Mouse (Mus musculus) ES-E14 (cell line): ENCODE results near the gene Rpl23. TPM values are rescaled to one million over a fixed set of nuclear protein-coding genes. Genes with fewer than 3 reads are reported as not detected.

ENCODE experiments used
- DNase-seq: peaks from one replicate; pipeline ENCODE4 v3.0.0-alpha.2; 2013; ENCODE audit warnings: low read depth, low spot score
- H3K27ac ChIP-seq: 2 replicates; pipeline ENCODE4 v1.5.1; 2012; ENCODE audit warnings: low read depth, mild to moderate bottlenecking, low read length, moderate library complexity, mixed read lengths; ENCODE audit not compliant: poor library complexity, insufficient read depth, severe bottlenecking
- H3K36me3 ChIP-seq: 2 replicates; pipeline ENCODE4 v1.6.1; 2012; ENCODE audit warnings: mild to moderate bottlenecking, low read length, moderate library complexity, mixed read lengths; ENCODE audit not compliant: control insufficient read depth, poor library complexity, insufficient read depth, severe bottlenecking
- H3K4me1 ChIP-seq, 2 experiments: fragments of 150-350 bp in 1 of 2; sonication (generic) in 1 of 2; 2 replicates each; pipeline ENCODE4 v1.6.1; 2012; ENCODE audit warnings: low read length in 2 of 2, mild to moderate bottlenecking in 1 of 2, mixed read lengths in 1 of 2; ENCODE audit not compliant: control insufficient read depth in 2 of 2, insufficient read depth in 2 of 2, poor library complexity in 1 of 2
- H3K4me3 ChIP-seq, 2 experiments: fragments of 150-350 bp in 1 of 2; sonication (generic) in 1 of 2; 2 replicates each; pipeline ENCODE4 v1.5.1; 2012; ENCODE audit warnings: low read length in 2 of 2, low read depth in 1 of 2, mild to moderate bottlenecking in 1 of 2, mixed read lengths in 1 of 2; ENCODE audit not compliant: insufficient read depth in 1 of 2, poor library complexity in 1 of 2, severe bottlenecking in 1 of 2
- H3K9ac ChIP-seq: 2 replicates; pipeline ENCODE4 v1.6.1; 2012; ENCODE audit warnings: low read depth, mild to moderate bottlenecking, low read length, mixed read lengths; ENCODE audit not compliant: poor library complexity, insufficient read depth, severe bottlenecking
- H3K9me3 ChIP-seq: fragments of 150-350 bp; sonication (generic); 2 replicates; pipeline ENCODE4 v1.6.1; 2012; ENCODE audit warnings: low read depth, mild to moderate bottlenecking, low read length; ENCODE audit not compliant: control insufficient read depth, insufficient read depth
- CHD2 ChIP-seq: IDR thresholded peaks from 2 replicates; pipeline ENCODE4 v1.6.1; 2014; ENCODE audit warnings: mild to moderate bottlenecking, low read depth, low read length, inconsistent platforms
- HCFC1 ChIP-seq: IDR thresholded peaks from 2 replicates; pipeline ENCODE4 v1.6.1; 2012; ENCODE audit warnings: low read length, inconsistent platforms, borderline replicate concordance; ENCODE audit not compliant: insufficient read depth
- MAFK ChIP-seq: IDR thresholded peaks from 2 replicates; pipeline ENCODE4 v1.6.1; 2014; ENCODE audit warnings: mild to moderate bottlenecking, low read depth, low read length, inconsistent platforms; ENCODE audit not compliant: insufficient read depth
- ZC3H11A ChIP-seq: IDR thresholded peaks from 2 replicates; pipeline ENCODE4 v1.6.1; 2012; ENCODE audit warnings: low read depth, mild to moderate bottlenecking, inconsistent platforms, low read length, borderline replicate concordance
- ZNF384 ChIP-seq: IDR thresholded peaks from 2 replicates; pipeline ENCODE4 v1.6.1; 2012; ENCODE audit warnings: low read depth, low read length, inconsistent platforms
- in situ Hi-C, 2 experiments: fragments of 600-800 bp; cut with MboI; formaldehyde crosslinking; loops; one replicate each; pipeline ENCODE4 v1.15.1; 2025; ENCODE audit warnings: low sequenced_read_pairs in 2 of 2, inconsistent platforms in 1 of 2; ENCODE audit not compliant: unreplicated experiment in 2 of 2
- total RNA-seq: library from RNA; depleted of rRNA; stranded (reverse); fragments of 300-350 nt; gene quantifications from 2 replicates; pipeline ENCODE4 v1.2.3, GENCODE M21; 2012

Gene Rpl23
- total RNA-seq, 1 experiment: 1,430 TPM

GRCm38 (mm10) chr11:97747773-97748172 lies 34.5 kb downstream of the Rpl23 start:
- Histone ChIP-seq H3K27ac (no peak overlapping the region), H3K36me3 (peaks cover 23% of the 10 kb centered on the region), H3K9me3 (no peaks in the 10 kb centered on the region), H3K4me3 (no peak overlapping the region), H3K4me1 (peaks cover 0 to 10% of the 10 kb centered on the region in 2 experiments; a peak in 2 of 4 replicates), H3K9ac (no peak overlapping the region)
- no peak for TF ChIP-seq CHD2
- TF ChIP-seq MAFK: no peak
- no peak for TF ChIP-seq ZNF384
- no peak for TF ChIP-seq HCFC1
- TF ChIP-seq ZC3H11A: no peak
- no peak for DNase-seq
- in situ Hi-C loops: no loop called here

GRCm38 (mm10) chr11:97745331-97745721 lies 36.9 kb downstream of the Rpl23 start:
- DNase-seq: no peak
- Histone ChIP-seq H3K27ac (no peak overlapping the region), H3K9me3 (no peaks in the 10 kb centered on the region), H3K4me3 (peak overlapping the region; percentile 54 to 91), H3K36me3 (peaks cover 7% of the 10 kb centered on the region; the same call in 1 of the 2 replicates), H3K9ac (peak overlapping the region; percentile 32; the same call in 1 of the 2 replicates), H3K4me1 (peaks cover 0 to 22% of the 10 kb centered on the region in 2 experiments; a peak in 2 of 4 replicates)
- in situ Hi-C loops: no loop called here
- no peak; the same call in 1 of the 2 replicates for TF ChIP-seq HCFC1
- TF ChIP-seq CHD2: no peak
- TF ChIP-seq MAFK: no peak
- no peak for TF ChIP-seq ZNF384
- no peak for TF ChIP-seq ZC3H11A

DNA sequence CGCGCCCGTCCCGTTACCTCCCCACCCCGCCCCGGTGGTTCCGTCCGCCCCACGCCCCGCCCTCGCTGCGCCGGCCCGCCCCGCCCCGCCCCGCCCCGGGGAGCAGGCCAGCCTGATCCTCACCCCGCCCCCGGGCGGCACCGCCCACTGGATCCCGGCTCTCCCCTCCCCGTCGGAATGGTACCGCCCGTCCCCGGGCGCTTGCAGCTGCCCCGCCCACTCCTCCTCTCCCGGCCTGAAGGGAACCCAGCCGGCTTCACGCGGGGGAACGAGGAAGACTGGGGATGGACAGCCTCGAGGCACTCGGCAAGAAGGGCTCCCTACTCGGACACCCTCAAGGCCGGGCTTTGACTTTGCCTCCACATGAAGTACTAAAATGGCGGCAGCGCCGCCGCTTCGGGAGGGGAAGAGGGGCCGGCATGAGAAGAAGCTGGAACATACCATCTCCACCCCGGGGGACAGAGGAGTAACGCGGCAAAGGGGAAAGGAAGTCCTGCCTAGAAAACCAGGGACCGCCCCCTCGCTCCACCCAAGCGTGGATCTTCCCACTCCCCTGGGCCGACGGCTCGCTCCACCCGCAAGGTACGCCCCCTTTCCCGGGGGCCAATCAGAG lies 37.4 kb downstream of the Rpl23 start:
- TF ChIP-seq HCFC1 (peak; percentile 63; the same call in 1 of the 2 replicates), ZC3H11A (no peak), MAFK (no peak), CHD2 (no peak)
- H3K9me3 ChIP-seq: no peaks in the 10 kb centered on the region
- in situ Hi-C loops: no loop called here

GRCm38 (mm10) chr11:97744063-97744717 lies 38.0 kb downstream of the Rpl23 start, which contains the start of gene Pip4k2b:
Pip4k2b (minus strand) TSS chr11:97744704.
- in situ Hi-C loops: no loop called here

More for the DNA sequence above, 37.4 kb downstream of the Rpl23 start:
- H3K4me1 ChIP-seq: peaks cover 0 to 27% of the 10 kb centered on the region in 2 experiments; a peak in 2 of 4 replicates
- peak overlapping the region; percentile 93 for H3K27ac ChIP-seq
- peak overlapping the region; percentile 93 for H3K9ac ChIP-seq
- peak; percentile 99 for DNase-seq
- H3K36me3 ChIP-seq: peaks cover 5% of the 10 kb centered on the region; the same call in 1 of the 2 replicates
- H3K4me3 ChIP-seq: peak overlapping the region; percentile 91 to 98

More at GRCm38 (mm10) chr11:97744063-97744717, 38.0 kb downstream of the Rpl23 start, which contains the start of gene Pip4k2b:
- Histone ChIP-seq H3K4me1 (peaks cover 0 to 27% of the 10 kb centered on the region in 2 experiments; a peak in 2 of 4 replicates), H3K9ac (peak within 1 kb of the TSS; percentile 93), H3K27ac (peak within 1 kb of the TSS; percentile 93), H3K36me3 (peaks cover 5% of the 10 kb centered on the region; the same call in 1 of the 2 replicates), H3K4me3 (peak within 1 kb of the TSS; percentile 91 to 98), H3K9me3 (no peaks in the 10 kb centered on the region)
- no peak for TF ChIP-seq ZNF384
- TF ChIP-seq MAFK: no peak
- no peak for TF ChIP-seq CHD2
- no peak for TF ChIP-seq ZC3H11A
- TF ChIP-seq HCFC1: no peak
- DNase-seq: no peak
